Mouse (Mus musculus): ENCODE data around the gene Rtl10.
"Not testable (repeated sequence)": the region's sequence is repeated elsewhere in the genome, so short reads cannot be mapped to it uniquely, and the experiment has no call there.

Rtl10 gene

GRCm38 (mm10) chr16:18483839-18484238 lies 14.9 kb upstream of the Rtl10 start:
- DNase-seq (ENCODE audit: low spot score), result no peak

GRCm38 (mm10) chr16:18484386-18484785 lies 14.3 kb upstream of the Rtl10 start:
- DNase-seq (ENCODE audit: low spot score), result no peak

GRCm38 (mm10) chr16:18484794-18485435 lies 13.8 kb upstream of the Rtl10 start:
- no peak for DNase-seq (ENCODE audit: low spot score)

GRCm38 (mm10) chr16:18486126-18486525 lies 12.6 kb upstream of the Rtl10 start:
- DNase-seq (ENCODE audit: low spot score), result no peak

GRCm38 (mm10) chr16:18490281-18490680 lies 8.4 kb upstream of the Rtl10 start:
- no peak for DNase-seq (ENCODE audit: low spot score)

GRCm38 (mm10) chr16:18490894-18491293 lies 7.8 kb upstream of the Rtl10 start:
- DNase-seq (ENCODE audit: low spot score), result no peak

- peak; percentile 33 for DNase-seq (ENCODE audit: low spot score)
These were observed 711 bp upstream of the Rtl10 start for GRCm38 (mm10) chr16:18497865-18498515.

- no peak for DNase-seq (ENCODE audit: low spot score)
These were observed 295 bp downstream of the Rtl10 start for GRCm38 (mm10) chr16:18498996-18499395.

- no peak for DNase-seq (ENCODE audit: low spot score)
These were observed 2.8 kb downstream of the Rtl10 start for GRCm38 (mm10) chr16:18501531-18501930.

GRCm38 (mm10) chr16:18503566-18504342 lies 5.1 kb downstream of the Rtl10 start:
- no peak for DNase-seq (ENCODE audit: low spot score)

GRCm38 (mm10) chr16:18506524-18507199 lies 8.0 kb downstream of the Rtl10 start:
- DNase-seq (ENCODE audit: low spot score), result no peak

- DNase-seq (ENCODE audit: low spot score), result no peak
These were observed 8.5 kb downstream of the Rtl10 start for GRCm38 (mm10) chr16:18507200-18507549.

- DNase-seq (ENCODE audit: low spot score), result no peak
These were observed 13.0 kb downstream of the Rtl10 start for GRCm38 (mm10) chr16:18511741-18512140.

GRCm38 (mm10) chr16:18513508-18513907 lies 14.8 kb downstream of the Rtl10 start:
- DNase-seq (ENCODE audit: low spot score), result no peak

GRCm38 (mm10) chr16:18518091-18518490 lies 19.4 kb downstream of the Rtl10 start:
- peak; percentile 31 for DNase-seq (ENCODE audit: low spot score)

GRCm38 (mm10) chr16:18523563-18524245 lies 25.0 kb downstream of the Rtl10 start:
- no peak for DNase-seq (ENCODE audit: low spot score)

GRCm38 (mm10) chr16:18528656-18529055 lies 30.0 kb downstream of the Rtl10 start:
- no peak for DNase-seq (ENCODE audit: low spot score)

GRCm38 (mm10) chr16:18533061-18533460 lies 34.4 kb downstream of the Rtl10 start:
- not testable (repeated sequence) for DNase-seq (ENCODE audit: low spot score)

- peak; percentile 10 for DNase-seq (ENCODE audit: low spot score)
These were observed 38.8 kb downstream of the Rtl10 start for GRCm38 (mm10) chr16:18537407-18537990.

- no peak for DNase-seq (ENCODE audit: low spot score)
These were observed 40.6 kb downstream of the Rtl10 start for GRCm38 (mm10) chr16:18539281-18539680.

GRCm38 (mm10) chr16:18543151-18543829 lies 44.6 kb downstream of the Rtl10 start:
- no peak for DNase-seq (ENCODE audit: low spot score)

All from MN1 (cell line).